In the genomic region with DNA sequence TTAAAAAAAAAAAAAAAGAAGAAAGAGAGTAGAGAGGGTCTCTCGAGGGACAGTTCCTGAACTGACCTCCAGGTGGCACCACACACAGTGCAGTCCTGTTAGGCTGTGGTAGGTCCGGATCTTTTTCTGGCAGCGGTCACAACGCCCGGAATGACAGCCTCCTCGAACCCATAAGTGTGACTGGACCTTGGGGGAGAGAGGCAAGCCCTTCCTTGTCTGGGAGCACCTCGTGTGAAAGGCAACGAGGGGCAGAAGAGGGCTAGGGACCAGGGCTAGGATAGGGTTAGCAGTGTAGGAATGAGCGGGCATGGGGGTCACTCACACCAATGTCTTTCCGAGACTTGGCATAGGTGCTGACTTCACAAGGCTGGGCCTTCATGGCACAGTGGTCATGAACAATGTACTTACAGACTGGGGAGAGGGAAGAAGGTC, we compare ENCODE assay signal across 8 mouse cellular contexts. TPM values are rescaled to one million over a fixed set of nuclear protein-coding genes. Genes with fewer than 3 reads are reported as not detected.
A peak's percentile ranks its signal among the peaks of the same experiment; 100 is the strongest.
DNase-seq lines count a peak whose midpoint lies in the region; ATAC-seq lines count a peak whose summit lies in the region.

No protein-coding gene starts in this region.

- no peaks in the 10 kb centered on the region for H3K9me3 ChIP-seq in embryonic facial prominence, embryonic 13.5 days
- H3K9me3 ChIP-seq in liver, embryonic 11.5 days (ENCODE audit: control insufficient read depth, low read length): no peaks in the 10 kb centered on the region

- peak overlapping the region; percentile 34; the same call in 1 of the 2 replicates for H3K4me2 ChIP-seq in embryonic facial prominence, embryonic 13.5 days
- H3K4me2 ChIP-seq in liver, embryonic 11.5 days: peak overlapping the region; percentile 34; the same call in 1 of the 2 replicates

- H3K4me1 ChIP-seq in embryonic facial prominence, embryonic 13.5 days: 0 out of 2 replicates have a peak, but pooled peaks cover 2% of the 10 kb centered on the region
- no peaks in the 10 kb centered on the region for H3K4me1 ChIP-seq in liver, embryonic 11.5 days (replicated peaks; ENCODE audit: control insufficient read depth, insufficient read depth, low read length)

- no peaks in the 10 kb centered on the region for H3K27me3 ChIP-seq in embryonic facial prominence, embryonic 13.5 days
- H3K27me3 ChIP-seq in liver, embryonic 11.5 days (replicated peaks; ENCODE audit: control insufficient read depth, insufficient read depth, low read length): no peaks in the 10 kb centered on the region

- no peak for ATAC-seq in embryonic facial prominence, embryonic 13.5 days (ENCODE audit: insufficient number of reproducible peaks, insufficient read depth, low FRiP score, low TSS enrichment, low read depth)
- peak; percentile 56 for ATAC-seq in liver, embryonic 11.5 days (replicated peaks; ENCODE audit: low FRiP score)

- no peak overlapping the region for H3K4me3 ChIP-seq in embryonic facial prominence, embryonic 13.5 days
- H3K4me3 ChIP-seq in liver, embryonic 11.5 days (ENCODE audit: low read depth, low read length): no peak overlapping the region

- H3K36me3 ChIP-seq in embryonic facial prominence, embryonic 13.5 days: peaks cover 40% of the 10 kb centered on the region
- H3K36me3 ChIP-seq in liver, embryonic 11.5 days (ENCODE audit: control insufficient read depth, insufficient read depth, low read length): no peaks in the 10 kb centered on the region

- H3K9ac ChIP-seq in embryonic facial prominence, embryonic 13.5 days: no peak overlapping the region
- H3K9ac ChIP-seq in liver, embryonic 11.5 days (ENCODE audit: low read depth, low read length): no peak overlapping the region

- 20% methylated on average over 10 of the region's 10 CpGs for WGBS in embryonic facial prominence, embryonic 13.5 days
- WGBS in liver, embryonic 11.5 days: 23% methylated on average over 10 of the region's 10 CpGs

- no peak overlapping the region for H3K27ac ChIP-seq in embryonic facial prominence, embryonic 13.5 days
- no peak overlapping the region for H3K27ac ChIP-seq in liver, embryonic 11.5 days (ENCODE audit: low read depth, low read length)

- peak; percentile 79 to 83 for DNase-seq in B cell, adult 2 months
- DNase-seq in adrenal gland, postnatal 36 days: peak; percentile 78 to 84
- peak; percentile 72 for DNase-seq in heart, adult 8-10 months (ENCODE audit: low spot score)
- DNase-seq in kidney, adult 8-10 months: peak; percentile 54 to 76
- peak; percentile 62 for DNase-seq in liver, embryonic 11.5 days (ENCODE audit: low spot score)
- peak; percentile 79 for DNase-seq in naive thymus-derived CD4-positive, alpha-beta T cell, adult 2 months (ENCODE audit: low read depth)
- peak; percentile 74 to 89 for DNase-seq in spleen, postnatal 4 days (ENCODE audit: low spot score in 2 of 2)

RNA-seq across cellular contexts. Expression of a gene that starts 13.6 kb away (rescaled TPM):
- total RNA-seq in adrenal gland, postnatal 36 days (2021): 10 to 100 TPM; 16.2 to 20.2 TPM
- polyA plus RNA-seq in embryonic facial prominence, embryonic 13.5 days (2015; fragmentation: Nextera tagmentation; extraction: Ambion mirVana): 16.3 and 16.8 TPM in 2 replicates
- total RNA-seq in heart, adult 8-10 months (2022): 10 to 100 TPM; 11.3 to 12.9 (median 12.6) TPM
- polyA plus RNA-seq in liver, embryonic 11.5 days (2014; fragmentation: Nextera tagmentation; extraction: Ambion mirVana): 4.6 and 5.5 TPM in 2 replicates

RNA-seq across cellular contexts. Expression of a gene that starts 16.7 kb away (rescaled TPM):
- total RNA-seq in adrenal gland, postnatal 36 days (2021): 10 to 100 TPM; 20.8 to 21.9 TPM
- 43.2 and 47.9 TPM in 2 replicates for polyA plus RNA-seq in embryonic facial prominence, embryonic 13.5 days (2015; fragmentation: Nextera tagmentation; extraction: Ambion mirVana)
- total RNA-seq in heart, adult 8-10 months (2022): 10 to 100 TPM in 1 of 4 experiments, 1 to 10 TPM in 3; 7.9 to 11.1 (median 9.4) TPM
- 40.1 and 42.1 TPM in 2 replicates for polyA plus RNA-seq in liver, embryonic 11.5 days (2014; fragmentation: Nextera tagmentation; extraction: Ambion mirVana)

RNA-seq across cellular contexts. Expression of a gene that starts 26.2 kb away (rescaled TPM):
- 10 to 100 TPM; 17.4 to 19.7 TPM for total RNA-seq in adrenal gland, postnatal 36 days (2021)
- 120 and 127 TPM in 2 replicates for polyA plus RNA-seq in embryonic facial prominence, embryonic 13.5 days (2015; fragmentation: Nextera tagmentation; extraction: Ambion mirVana)
- 1 to 10 TPM; 8.0 to 8.8 (median 8.5) TPM for total RNA-seq in heart, adult 8-10 months (2022)
- 102 and 117 TPM in 2 replicates for polyA plus RNA-seq in liver, embryonic 11.5 days (2014; fragmentation: Nextera tagmentation; extraction: Ambion mirVana)

RNA-seq across cellular contexts. Expression of a gene that starts 27.0 kb away (rescaled TPM):
- 1 to 10 TPM in 1 of 2 experiments, under 1 TPM in 1; 0.82 to 1.4 TPM for total RNA-seq in adrenal gland, postnatal 36 days (2021)
- polyA plus RNA-seq in embryonic facial prominence, embryonic 13.5 days (2015; fragmentation: Nextera tagmentation; extraction: Ambion mirVana): 8.2 and 8.3 TPM in 2 replicates
- under 1 TPM; 0.29 to 0.79 (median 0.44) TPM for total RNA-seq in heart, adult 8-10 months (2022)
- 0.83 and 0.85 TPM in 2 replicates for polyA plus RNA-seq in liver, embryonic 11.5 days (2014; fragmentation: Nextera tagmentation; extraction: Ambion mirVana)

RNA-seq across cellular contexts. Expression of a gene that starts 35.0 kb away (rescaled TPM):
- total RNA-seq in adrenal gland, postnatal 36 days (2021): 100 to 1,000 TPM; 111 to 125 TPM
- polyA plus RNA-seq in embryonic facial prominence, embryonic 13.5 days (2015; fragmentation: Nextera tagmentation; extraction: Ambion mirVana): 82.6 and 84.1 TPM in 2 replicates
- 10 to 100 TPM; 84.0 to 87.9 (median 85.0) TPM for total RNA-seq in heart, adult 8-10 months (2022)
- 46.9 and 47.1 TPM in 2 replicates for polyA plus RNA-seq in liver, embryonic 11.5 days (2014; fragmentation: Nextera tagmentation; extraction: Ambion mirVana)
